Mouse (Mus musculus) C2C12 (cell line): Measurements from ENCODE around the gene Lca5. TPM values are rescaled to one million over a fixed set of nuclear protein-coding genes. Genes with fewer than 3 reads are reported as not detected.

Experiments used
- H3K27me3 ChIP-seq: one replicate; pipeline ENCODE4 v1.6.1; 2011; ENCODE audit not compliant: control insufficient read depth, insufficient read depth, insufficient read length
- H3K36me3 ChIP-seq: one replicate; pipeline ENCODE4 v1.6.1; 2011; ENCODE audit not compliant: control insufficient read depth, insufficient read depth
- H3K4me3 ChIP-seq: one replicate; pipeline ENCODE4 v1.5.1; 2011; ENCODE audit warnings: mild to moderate bottlenecking, control low read depth; ENCODE audit not compliant: poor library complexity, insufficient read depth, severe bottlenecking
- H3K79me2 ChIP-seq: one replicate; pipeline ENCODE4 v1.6.1; 2011; ENCODE audit not compliant: control insufficient read depth, insufficient read depth
- H3K79me3 ChIP-seq: one replicate; pipeline ENCODE4 v1.6.1; 2011; ENCODE audit warnings: low read depth, control low read depth
- H3ac ChIP-seq: one replicate; pipeline ENCODE3; 2011; ENCODE audit warnings: low read depth; ENCODE audit not compliant: control insufficient read depth, insufficient read length
- CEBPB ChIP-seq: IDR thresholded peaks from one replicate; pipeline ENCODE4 v1.6.1; 2011; ENCODE audit warnings: low read depth, mild to moderate bottlenecking, control low read depth, moderate library complexity
- CTCF ChIP-seq: IDR thresholded peaks from one replicate; pipeline ENCODE4 v1.5.1; 2011; ENCODE audit not compliant: control insufficient read depth, insufficient read depth, insufficient read length
- FOSL1 ChIP-seq: IDR thresholded peaks from one replicate; pipeline ENCODE4 v1.8.0; 2011; ENCODE audit warnings: mild to moderate bottlenecking, low read length; ENCODE audit not compliant: poor library complexity, insufficient read depth, severe bottlenecking
- MAX ChIP-seq: IDR thresholded peaks from one replicate; pipeline ENCODE4 v1.6.1; 2011; ENCODE audit warnings: mild to moderate bottlenecking, control low read depth
- MYOD1 ChIP-seq: IDR thresholded peaks from one replicate; pipeline ENCODE4 v1.6.1; 2011; ENCODE audit warnings: low read depth; ENCODE audit not compliant: control insufficient read depth, insufficient read length
- MYOG ChIP-seq: IDR thresholded peaks from one replicate; pipeline ENCODE4 v1.6.1; 2011; ENCODE audit not compliant: control insufficient read depth, insufficient read length; ENCODE audit errors: extremely low read depth
- USF1 ChIP-seq: IDR thresholded peaks from one replicate; pipeline ENCODE4 v1.6.1; 2011; ENCODE audit warnings: low read depth, mild to moderate bottlenecking, control low read depth, moderate library complexity
- long read RNA-seq, 2 experiments: library from polyadenylated mRNA; unstranded; transcript quantifications; one replicate each; pipeline ENCODE4 v2.0.0; 2019 to 2020
- polyA plus RNA-seq: library from polyadenylated mRNA; unstranded; fragments of >200 nt; fragmentation: generic; extraction: Trizol; gene quantifications from one replicate; pipeline ENCODE4 v1.2.1, GENCODE M21; 2012; ENCODE audit warnings: missing spikeins

Gene Lca5
- polyA plus RNA-seq, result 2.2 TPM
- long read RNA-seq, experiment 1, partial matches to known transcripts, result 0 of 4 reads
- long read RNA-seq, experiment 1, other reads (novel, unspliced or antisense), result 4 of 4 reads
- long read RNA-seq, experiment 2, full-length matches to known transcripts, result 2 of 56 reads
- long read RNA-seq, experiment 2, partial matches to known transcripts, result 21 of 56 reads
- long read RNA-seq, experiment 2, other reads (novel, unspliced or antisense), result 33 of 56 reads

- Histone ChIP-seq H3K79me3 (no peaks in the 10 kb centered on the region), H3K4me3 (peak within 1 kb of the TSS; percentile 53), H3K36me3 (no peaks in the 10 kb centered on the region), H3ac (peak within 1 kb of the TSS; percentile 90), H3K79me2 (peaks cover 20% of the 10 kb centered on the region), H3K27me3 (no peaks in the 10 kb centered on the region)
- no peak for TF ChIP-seq CTCF
- no peak for TF ChIP-seq MAX
- no peak for TF ChIP-seq FOSL1
- no peak for TF ChIP-seq MYOG
- TF ChIP-seq USF1, result no peak
- TF ChIP-seq CEBPB, result no peak
- TF ChIP-seq MYOD1, result no peak
Observed at GRCm38 (mm10) chr9:83440392-83441357, at the start of gene Lca5. Lca5 (minus strand) TSS chr9:83441127.

DNA sequence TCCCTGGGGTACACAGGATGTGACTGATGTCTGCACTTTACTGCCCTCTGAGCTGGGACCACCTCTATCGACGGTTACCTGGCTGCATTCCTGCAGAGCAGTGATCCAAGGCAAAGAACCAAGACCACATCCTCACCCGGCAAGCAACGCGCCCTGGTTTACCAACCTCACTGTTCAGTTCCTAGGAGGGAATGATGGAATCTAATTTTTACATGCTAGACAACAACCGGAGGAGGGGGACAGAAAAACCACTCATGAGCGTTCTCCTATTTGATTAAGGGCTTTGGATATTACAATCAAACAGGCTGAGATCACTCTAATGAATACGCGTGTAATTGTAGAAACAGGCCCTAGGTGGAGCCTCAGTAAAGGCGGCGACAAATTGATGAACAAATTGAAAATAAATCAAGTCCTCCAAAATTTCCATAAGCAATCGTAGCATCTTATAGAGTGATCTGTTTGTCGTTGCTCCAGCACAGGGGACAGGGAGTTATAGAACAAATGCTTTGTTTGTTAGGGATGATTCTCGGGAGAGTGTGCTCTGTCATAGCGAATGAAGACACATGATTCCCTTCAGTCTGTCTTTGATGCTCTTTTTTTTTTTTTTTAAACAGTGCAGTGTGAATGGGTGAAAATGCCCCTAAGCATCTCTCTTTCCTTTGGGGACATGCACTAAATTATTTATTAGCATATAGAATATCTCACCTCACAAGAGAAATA lies 47.7 kb upstream of the Lca5 start:
- no peak for TF ChIP-seq CTCF
- TF ChIP-seq MYOD1, result no peak
- TF ChIP-seq MAX, result no peak
- TF ChIP-seq USF1, result no peak
- TF ChIP-seq CEBPB, result no peak
- no peak for TF ChIP-seq FOSL1
- TF ChIP-seq MYOG, result no peak

DNA sequence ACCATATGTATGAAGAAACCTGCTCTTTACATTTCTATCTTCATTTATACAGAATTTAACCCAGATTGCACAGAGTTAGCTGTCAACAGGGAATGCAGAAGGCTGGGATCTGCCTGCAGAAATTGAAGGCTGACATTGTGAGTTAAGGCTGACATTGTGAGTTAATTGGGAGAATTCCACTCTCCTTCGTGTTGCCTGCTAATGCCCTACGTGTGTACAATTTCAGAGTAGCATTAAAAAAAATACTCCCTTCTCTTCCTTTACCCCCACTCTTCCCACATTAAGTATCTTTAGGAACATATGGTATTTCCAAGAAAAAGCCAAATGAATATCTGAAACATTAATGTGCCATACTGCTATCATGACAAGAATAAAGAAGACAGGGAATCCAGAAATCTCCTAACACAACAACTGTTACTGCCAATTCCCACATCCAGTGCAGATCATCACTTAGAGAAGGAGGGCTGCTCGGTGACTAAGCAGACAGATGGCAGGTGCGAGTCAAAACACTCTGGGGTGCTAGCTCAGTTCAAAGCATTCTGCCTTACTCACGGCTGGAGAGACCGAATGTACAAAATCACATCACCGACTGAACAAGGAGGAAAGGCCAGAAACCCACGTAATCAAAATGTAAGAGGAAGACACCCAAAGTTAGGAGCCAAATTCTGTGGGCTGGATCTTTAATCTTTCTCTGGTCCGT lies 47.0 kb upstream of the Lca5 start:
- Histone ChIP-seq H3ac (no peak overlapping the region), H3K4me3 (no peak overlapping the region), H3K27me3 (no peaks in the 10 kb centered on the region), H3K36me3 (no peaks in the 10 kb centered on the region), H3K79me3 (no peaks in the 10 kb centered on the region), H3K79me2 (no peaks in the 10 kb centered on the region)
- TF ChIP-seq MAX, result no peak
- peak; percentile 75 for TF ChIP-seq MYOD1

More for the DNA sequence above, 47.7 kb upstream of the Lca5 start:
- Histone ChIP-seq H3K36me3 (no peaks in the 10 kb centered on the region), H3K27me3 (no peaks in the 10 kb centered on the region), H3K4me3 (no peak overlapping the region), H3ac (no peak overlapping the region), H3K79me2 (no peaks in the 10 kb centered on the region), H3K79me3 (no peaks in the 10 kb centered on the region)

DNA sequence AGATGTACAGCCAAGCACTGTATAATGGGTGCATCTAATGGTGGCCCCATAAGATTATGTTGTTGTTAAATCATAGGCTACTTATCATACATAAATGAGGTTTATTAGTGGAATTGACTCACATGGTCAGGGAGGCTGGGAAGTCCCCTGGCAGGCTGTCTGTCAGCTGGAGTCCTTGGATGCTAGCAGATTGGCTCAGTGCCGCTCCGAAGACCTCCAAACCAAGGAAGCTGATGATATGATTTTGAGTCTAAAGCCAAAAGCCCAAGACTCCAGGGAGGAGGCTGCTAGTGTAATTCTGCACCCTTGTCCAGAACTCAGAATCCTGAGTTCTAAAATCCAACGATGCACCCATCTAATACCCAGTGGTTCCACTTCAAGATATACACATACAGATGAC lies 45.0 kb upstream of the Lca5 start:
- no peak overlapping the region for H3K4me3 ChIP-seq
- H3K79me2 ChIP-seq, result no peaks in the 10 kb centered on the region
- TF ChIP-seq USF1 (no peak), CEBPB (no peak), MAX (no peak), MYOG (no peak), FOSL1 (no peak), MYOD1 (no peak), CTCF (no peak)
- H3ac ChIP-seq, result no peak overlapping the region
- no peaks in the 10 kb centered on the region for H3K36me3 ChIP-seq
- no peaks in the 10 kb centered on the region for H3K79me3 ChIP-seq
- no peaks in the 10 kb centered on the region for H3K27me3 ChIP-seq

DNA sequence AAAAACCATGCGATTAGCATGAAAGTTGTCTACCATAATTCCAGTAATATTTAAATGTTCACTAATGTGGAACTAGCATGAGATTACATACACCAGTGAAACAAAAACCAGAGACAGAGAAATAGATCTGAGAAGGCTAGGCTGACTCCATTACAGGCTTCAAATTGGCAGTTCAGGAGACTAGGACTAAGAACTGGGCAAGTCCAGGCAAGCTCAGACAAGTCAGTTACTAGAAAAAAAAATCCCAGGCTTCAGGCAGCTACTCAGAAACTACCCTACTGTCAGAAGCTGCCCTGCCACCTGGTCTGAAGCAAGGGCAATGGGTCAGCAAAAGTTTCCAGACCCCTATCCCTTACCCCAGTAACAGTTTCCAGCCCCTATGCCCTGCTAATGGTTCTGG lies 44.4 kb upstream of the Lca5 start:
- Histone ChIP-seq H3K4me3 (no peak overlapping the region), H3K36me3 (no peaks in the 10 kb centered on the region)

More for the DNA sequence above, 44.4 kb upstream of the Lca5 start:
- Histone ChIP-seq H3K79me2 (no peaks in the 10 kb centered on the region), H3K27me3 (no peaks in the 10 kb centered on the region), H3ac (no peak overlapping the region), H3K79me3 (no peaks in the 10 kb centered on the region)
- TF ChIP-seq FOSL1 (no peak), USF1 (no peak), CTCF (no peak), CEBPB (no peak), MYOD1 (no peak)
